Mouse (Mus musculus): ENCODE measurements around the gene Gm20388. TPM values are rescaled to one million over a fixed set of nuclear protein-coding genes. Genes with fewer than 3 reads are reported as not detected.

The Gm20388 gene
- total RNA-seq, 1 experiment from 2014 or later: 3.6 TPM

DNA sequence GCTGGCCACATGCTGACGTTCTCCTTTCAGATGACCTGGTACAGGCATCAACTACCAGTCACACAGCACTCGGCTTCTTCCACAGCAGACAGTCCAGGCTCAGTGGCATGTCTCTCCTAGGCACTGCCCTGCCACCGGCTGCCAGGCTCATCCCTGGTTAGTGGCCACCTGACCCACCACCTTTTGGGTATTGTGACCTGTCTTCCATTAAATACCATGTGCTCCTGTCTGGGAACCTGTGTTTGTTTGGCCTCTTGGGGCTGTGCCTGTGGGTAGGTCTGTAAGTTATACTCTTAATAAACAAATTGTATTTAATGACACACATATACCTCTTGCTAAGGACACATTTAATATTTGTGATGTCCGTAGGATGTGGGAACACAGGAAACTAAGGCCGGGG lies 460.5 kb downstream of the Gm20388 start:
- no peak for DNase-seq

- DNase-seq: no peak
These were observed 461.2 kb downstream of the Gm20388 start for GRCm38 (mm10) chr8:120371725-120372457.

GRCm38 (mm10) chr8:120372684-120373083 lies 462.0 kb downstream of the Gm20388 start:
- DNase-seq: no peak

DNA sequence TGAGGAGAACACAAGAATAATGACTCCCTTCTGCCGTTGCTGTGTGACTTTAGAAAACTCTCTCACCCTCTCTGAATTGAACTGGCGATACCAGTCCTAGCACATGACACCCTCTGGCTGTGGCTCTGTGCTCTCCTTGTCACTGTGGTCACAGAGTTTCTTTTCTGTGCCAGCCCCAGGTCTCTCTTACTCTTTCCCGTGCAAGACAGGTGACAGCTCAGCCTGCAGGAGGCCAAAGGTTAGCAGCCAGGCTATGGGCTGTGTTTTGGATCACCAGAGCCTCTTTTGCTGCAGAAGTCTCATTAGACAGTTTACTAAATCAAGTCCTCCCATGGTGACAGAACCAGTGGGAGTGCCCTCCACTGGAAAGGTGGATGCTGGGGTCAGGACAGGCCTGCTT lies 463.0 kb downstream of the Gm20388 start:
- DNase-seq: no peak

DNA sequence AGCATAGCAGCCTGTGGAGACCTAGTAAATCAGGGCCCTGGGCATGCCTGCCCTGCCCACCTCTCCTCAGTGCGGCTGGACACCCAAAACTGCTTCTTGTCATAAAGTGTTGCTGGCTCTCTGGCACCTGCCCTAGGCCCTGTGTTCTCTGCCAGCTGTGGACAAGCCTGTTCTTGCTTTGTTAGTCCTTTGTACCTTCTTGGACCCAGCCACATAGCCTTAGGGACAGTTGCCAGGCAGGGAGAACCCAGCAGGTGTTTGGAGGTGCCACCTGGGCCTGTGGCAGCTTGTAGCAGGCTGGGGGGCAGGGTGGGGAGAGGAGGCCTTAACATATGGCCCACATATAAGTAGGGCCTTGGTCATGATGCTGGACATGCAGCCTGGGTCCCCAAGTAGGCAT lies 463.4 kb downstream of the Gm20388 start:
- DNase-seq: no peak

- peak; percentile 29 for DNase-seq
These were observed 463.9 kb downstream of the Gm20388 start for GRCm38 (mm10) chr8:120374514-120374913.

DNA sequence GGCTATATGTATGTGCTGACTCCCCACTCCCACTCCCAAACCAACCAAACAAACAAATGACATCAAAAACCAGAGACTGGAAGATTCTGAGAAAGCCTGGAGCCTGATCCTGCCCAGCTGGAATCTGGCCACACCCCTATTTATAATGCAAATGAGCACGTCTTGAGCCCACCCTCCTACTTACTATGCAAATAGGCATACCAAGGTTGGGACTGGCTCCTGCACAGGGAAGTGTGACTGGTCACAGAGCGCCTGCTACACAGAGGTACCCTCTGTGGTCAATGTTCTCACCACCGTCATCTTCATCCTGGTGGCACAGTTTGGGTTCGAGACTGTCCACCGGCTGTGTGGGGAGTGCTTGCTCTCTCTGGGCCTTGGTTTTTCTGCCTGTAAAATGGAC lies 464.5 kb downstream of the Gm20388 start:
- no peak for DNase-seq

GRCm38 (mm10) chr8:120376215-120376614 lies 465.6 kb downstream of the Gm20388 start:
- DNase-seq: no peak

GRCm38 (mm10) chr8:120376847-120377802 lies 466.5 kb downstream of the Gm20388 start:
- no peak for DNase-seq

DNA sequence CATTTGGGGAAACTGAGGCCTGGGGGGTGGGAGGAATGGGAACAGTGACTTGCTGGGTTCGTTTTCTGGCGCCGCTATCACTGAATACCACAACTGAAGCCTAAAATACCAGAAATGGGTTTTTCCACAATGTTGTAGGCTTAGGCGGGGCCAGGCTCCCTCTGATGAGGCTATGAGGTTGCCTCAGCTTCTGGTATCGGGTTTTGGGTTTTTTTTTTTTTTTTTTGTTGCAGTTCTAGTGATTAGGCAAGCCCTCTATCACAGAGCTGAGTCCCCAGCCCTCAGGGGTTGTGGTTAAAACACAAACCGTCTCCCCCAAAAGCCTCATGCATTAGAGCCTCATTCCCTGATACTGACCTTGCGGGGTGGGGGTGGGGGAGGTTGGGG lies 467.2 kb downstream of the Gm20388 start:
- DNase-seq: no peak

GRCm38 (mm10) chr8:120378306-120378705 lies 467.7 kb downstream of the Gm20388 start:
- DNase-seq: peak; percentile 64

- DNase-seq: no peak
These were observed 468.4 kb downstream of the Gm20388 start for GRCm38 (mm10) chr8:120379015-120379414.

DNA sequence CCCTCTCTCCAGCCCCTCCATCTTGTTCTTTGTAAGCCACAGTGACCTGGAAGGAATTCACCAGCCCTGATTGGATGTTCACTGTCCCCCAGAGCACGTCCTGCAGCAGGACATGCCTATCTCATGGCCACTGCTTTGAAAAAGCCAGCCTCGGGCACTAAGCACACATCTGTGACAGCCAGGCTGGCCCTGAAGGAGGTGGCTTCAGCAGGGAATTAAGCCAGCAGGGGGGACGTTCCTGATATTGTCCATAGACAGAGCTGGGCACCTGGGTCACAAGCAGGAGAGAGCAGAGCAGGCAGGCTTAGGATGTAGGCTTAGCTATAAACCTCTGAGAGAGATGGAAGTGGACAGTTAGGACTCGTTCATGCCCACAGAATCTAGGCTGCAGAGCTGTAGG lies 471.2 kb downstream of the Gm20388 start:
- DNase-seq: no peak

GRCm38 (mm10) chr8:120382436-120383203 lies 472.0 kb downstream of the Gm20388 start:
- DNase-seq: peak; percentile 83

DNA sequence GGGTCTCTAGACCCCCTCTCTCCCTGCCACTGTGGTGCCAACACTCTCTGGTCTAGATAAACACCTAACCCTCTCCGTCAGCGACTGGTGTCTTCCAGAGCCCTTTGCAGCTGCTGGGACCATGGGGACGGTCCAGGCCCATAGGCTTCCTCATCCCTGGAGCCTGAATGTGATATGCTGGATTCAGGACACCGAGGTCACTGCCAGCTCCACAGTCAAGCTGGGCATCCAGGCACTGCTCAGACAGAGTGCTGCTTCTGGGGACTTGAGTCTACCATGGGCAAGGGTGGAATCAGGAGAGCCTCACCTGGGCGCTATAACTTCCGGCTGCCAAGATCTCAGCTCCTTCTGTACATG lies 472.5 kb downstream of the Gm20388 start:
- no peak for DNase-seq

DNA sequence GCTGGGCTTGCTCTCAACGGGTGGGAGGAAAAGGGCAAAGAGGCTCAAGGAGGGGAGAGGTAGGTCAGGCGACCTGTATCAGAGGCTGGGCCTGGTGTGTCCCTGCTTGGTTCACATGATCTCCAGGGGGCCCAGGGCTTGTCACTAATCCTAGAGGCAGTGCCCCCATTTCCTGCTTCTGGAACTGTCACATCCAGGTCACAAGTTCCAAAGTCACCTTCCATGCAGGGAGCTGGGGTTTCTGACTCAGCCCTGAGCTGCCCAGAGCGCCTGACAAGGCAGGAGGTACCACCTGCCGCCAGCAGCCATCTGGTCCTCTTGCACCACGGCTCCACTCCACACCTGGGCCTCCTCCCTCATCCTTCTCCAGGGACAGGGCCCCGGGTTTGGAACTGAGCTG lies 473.1 kb downstream of the Gm20388 start:
- no peak for DNase-seq

DNA sequence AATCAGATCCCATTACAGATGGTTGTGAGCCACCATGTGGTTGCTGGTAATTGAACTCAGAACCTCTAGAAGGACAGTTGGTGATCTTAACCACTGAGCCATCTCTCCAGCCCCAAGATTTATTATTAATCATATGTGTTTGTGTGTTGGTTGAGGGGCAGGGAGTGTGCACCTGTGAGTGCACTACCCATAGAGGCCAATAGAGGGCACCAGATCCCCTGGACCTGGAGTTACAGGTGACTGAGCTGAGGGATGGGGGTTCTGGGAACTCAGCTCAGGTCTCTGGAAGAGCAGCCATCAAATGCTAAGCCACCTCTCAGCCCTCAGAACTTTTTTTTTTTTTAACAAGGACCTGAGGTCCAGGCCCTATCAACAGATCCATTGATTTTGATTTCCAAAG lies 474.1 kb downstream of the Gm20388 start:
- DNase-seq: no peak

DNA sequence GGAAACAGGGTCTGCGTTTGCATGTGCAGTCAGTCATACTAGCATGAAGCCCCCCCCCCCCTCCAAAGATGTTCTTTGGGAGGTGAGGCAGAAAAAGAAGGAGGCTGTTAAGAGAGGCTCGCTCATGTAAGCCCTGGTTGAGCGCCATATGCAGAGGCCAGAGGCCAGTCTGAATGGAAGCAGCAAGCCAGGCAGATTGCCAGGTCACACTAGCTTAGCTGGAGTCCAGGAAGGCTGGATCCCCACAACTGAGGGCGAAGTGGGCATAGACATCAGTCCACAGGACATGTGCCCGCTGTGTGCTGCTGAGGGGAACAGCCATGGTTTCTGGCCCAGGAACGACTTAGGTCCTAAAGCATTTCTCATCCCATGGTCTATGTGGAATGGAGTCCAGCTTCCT lies 477.6 kb downstream of the Gm20388 start:
- no peak for DNase-seq

DNA sequence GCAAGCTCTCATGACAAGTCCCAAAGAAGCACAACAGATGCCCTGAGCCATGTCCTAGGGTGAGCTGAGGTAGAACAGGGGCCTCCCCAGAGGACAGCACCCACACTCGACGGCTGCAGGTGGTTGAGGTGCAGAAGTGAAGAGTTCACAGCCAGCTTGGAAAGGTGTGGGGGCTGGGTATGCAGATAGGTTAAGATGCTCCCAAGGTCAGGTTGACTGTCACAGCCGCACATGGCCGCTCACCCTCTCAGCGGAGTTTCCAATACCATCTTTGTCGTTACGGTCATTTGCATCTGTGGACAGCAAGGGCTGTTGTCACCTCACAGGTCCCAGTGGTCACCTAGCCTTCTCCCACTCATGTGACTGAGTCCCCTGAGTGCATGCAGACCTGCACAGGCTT lies 480.0 kb downstream of the Gm20388 start:
- no peak for DNase-seq

- no peak for DNase-seq
These were observed 481.2 kb downstream of the Gm20388 start for GRCm38 (mm10) chr8:120391856-120392255.

GRCm38 (mm10) chr8:120393085-120393484 lies 482.4 kb downstream of the Gm20388 start:
- no peak for DNase-seq

DNA sequence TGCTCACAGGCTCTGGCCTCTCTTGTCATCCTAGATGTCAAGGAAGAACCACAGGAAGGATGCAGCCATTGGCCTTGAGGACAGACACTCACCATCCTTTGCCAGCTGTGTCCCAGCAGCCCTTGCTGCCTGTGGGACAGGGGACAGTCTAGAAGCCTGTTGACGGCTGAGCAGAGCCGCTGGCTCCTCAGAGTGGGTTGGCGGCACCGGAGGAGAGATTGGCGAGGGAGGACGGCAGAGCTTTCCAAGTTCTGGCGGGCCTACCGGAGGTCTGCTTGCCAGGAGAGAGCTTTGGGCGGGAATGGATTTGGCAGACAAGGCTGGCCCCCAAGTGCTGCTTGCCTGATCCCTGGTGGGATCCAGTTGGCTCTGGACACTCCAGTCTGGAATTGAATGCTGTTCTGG lies 483.2 kb downstream of the Gm20388 start:
- DNase-seq: peak; percentile 46

GRCm38 (mm10) chr8:120395892-120396291 lies 485.3 kb downstream of the Gm20388 start:
- DNase-seq: no peak
